Mouse (Mus musculus) left cerebral cortex, postnatal 10 days (tissue): ENCODE data around the gene Slc22a22. TPM values are rescaled to one million over a fixed set of nuclear protein-coding genes. Genes with fewer than 3 reads are reported as not detected.
"Not testable (repeated sequence)": the region's sequence is repeated elsewhere in the genome, so short reads cannot be mapped to it uniquely, and the experiment has no call there.

Experiments
- DNase-seq, 2 experiments: peaks; one replicate each; pipeline ENCODE4 v3.0.0; 2021 to 2022; ENCODE audit warnings: low spot score in 2 of 2, mixed read lengths in 1 of 2; ENCODE audit errors: extremely low spot score in 1 of 2
- intact Hi-C: fragments of 180-260 bp; cut with DNase I; formaldehyde crosslinking; loops from one replicate; pipeline ENCODE4 v1.15.1; 2025
- total RNA-seq, 2 experiments: library from RNA; stranded (reverse); gene quantifications; 2 replicates each; pipeline ENCODE4 v1.2.3; 2021

Slc22a22 gene
- total RNA-seq, 2 experiments from 2014 or later = not detected

DNA sequence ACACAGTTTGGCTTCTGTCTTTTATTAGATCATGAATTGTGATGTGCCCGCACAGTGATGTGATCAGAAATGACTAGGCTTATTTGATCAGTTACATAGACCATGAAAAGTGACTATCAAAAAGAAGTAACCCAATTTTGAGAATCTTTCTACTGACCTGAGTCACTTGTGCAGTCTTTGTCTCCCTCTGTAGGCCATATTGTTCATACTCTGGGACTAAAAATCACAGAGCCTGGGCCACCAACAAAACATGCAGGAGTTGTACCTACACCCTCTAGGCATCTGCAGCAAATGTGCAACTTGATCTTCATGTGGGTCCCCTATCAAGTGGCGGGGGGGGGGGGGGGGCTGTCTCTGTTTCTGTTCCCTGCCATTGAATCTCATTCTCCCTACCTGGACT lies 68.9 kb downstream of the Slc22a22 start:
- intact Hi-C loops = loop anchor here (5.0 to 10.0 kb wide), 3 partner anchors 711 to 1344 kb away; no protein-coding TSS in a partner anchor
- DNase-seq = peak in 1 of 2 experiments; percentile 18

DNA sequence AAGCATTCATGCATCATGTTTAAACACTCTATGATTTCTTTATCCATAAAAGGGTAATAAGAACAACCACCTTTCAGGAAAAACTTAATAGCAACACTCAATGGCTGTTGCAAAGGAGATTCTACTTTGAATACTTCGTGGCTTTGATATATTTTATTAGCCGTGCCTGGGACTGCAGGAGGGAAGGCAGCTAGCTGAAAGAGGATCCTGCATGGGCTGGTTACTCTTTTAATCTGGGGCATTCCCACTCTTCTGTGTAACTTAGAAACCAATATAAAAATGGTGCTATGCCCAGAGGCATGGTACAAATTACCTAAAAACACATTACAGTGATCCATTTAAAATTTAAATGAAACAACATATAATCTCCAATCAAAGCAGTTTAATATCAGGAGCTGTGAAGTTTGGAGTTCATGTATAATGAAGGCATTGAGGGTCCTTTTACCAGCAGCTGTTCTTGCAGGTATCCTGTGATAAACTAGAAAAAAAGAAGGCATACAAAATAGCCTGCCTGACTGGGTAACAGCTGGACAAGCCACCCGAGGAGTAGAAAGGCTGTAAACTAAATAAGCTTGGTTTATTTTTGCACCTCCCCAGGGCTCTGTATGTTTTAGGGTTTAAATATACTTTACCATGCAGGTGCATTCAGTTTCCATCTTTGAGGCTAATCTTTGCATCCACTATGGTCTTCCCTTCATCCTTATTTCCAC lies 78.8 kb downstream of the Slc22a22 start:
- intact Hi-C loops = no loop called here
- no peak for DNase-seq

DNA sequence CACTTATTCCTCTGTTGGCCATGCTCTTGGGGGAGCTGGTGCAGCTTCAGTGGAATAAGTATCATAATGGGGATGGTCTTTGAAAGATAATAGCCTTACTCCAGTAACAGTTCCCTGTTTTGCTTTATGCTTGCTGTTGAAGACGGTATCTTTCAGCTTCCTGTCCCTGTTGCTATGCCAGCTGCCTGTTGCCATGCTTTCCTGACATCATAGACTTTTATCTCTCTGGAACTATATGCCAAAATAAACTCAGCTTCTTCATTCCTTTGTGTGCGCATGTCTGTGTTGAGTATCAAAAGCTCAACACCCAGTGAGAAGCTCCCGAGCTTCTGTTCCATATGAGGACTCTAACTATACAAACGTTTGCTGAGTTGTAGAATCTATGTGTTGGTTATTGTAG lies 83.4 kb downstream of the Slc22a22 start:
- intact Hi-C loops = no loop called here
- DNase-seq = peak in 1 of 2 experiments; percentile 13

DNA sequence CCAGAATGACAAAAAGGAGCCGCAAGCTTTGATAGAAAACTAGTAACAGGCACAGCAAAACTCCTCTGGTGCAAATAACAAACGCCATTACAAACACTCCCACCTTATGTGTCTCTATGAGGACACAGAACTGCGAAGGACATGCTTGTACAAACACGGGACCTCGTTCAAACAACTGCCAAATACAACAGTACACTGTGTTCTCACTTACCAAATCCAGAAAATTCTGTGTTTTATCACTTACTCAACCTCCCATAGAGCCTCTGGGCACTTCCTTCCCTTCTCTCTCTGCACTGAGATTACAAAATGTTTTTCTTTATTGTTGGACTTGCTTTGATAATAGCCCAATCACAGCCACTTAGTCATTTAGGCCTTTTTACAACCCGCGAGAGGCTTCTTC lies 97.0 kb downstream of the Slc22a22 start:
- intact Hi-C loops = no loop called here
- DNase-seq = no peak

DNA sequence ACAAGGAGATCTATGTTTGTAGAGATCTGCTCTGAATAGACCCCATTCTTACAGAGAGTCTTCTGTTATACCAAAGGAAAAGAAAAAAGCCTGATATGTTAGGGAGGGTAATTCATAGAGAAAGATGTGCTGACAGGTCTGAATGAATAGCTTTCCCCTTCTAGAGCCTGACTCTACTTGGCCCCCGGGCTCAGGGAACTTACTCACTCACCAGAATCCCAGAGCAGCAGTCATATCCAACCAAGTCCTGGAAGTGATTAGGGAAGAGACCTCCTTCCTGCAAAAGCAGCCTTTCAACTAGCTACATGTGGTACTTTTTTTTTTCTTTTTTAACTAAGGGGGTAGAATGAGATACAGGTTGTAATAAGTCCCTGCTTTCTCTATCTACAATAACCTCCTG lies 111.0 kb downstream of the Slc22a22 start:
- intact Hi-C loops = no loop called here
- no peak for DNase-seq

DNA sequence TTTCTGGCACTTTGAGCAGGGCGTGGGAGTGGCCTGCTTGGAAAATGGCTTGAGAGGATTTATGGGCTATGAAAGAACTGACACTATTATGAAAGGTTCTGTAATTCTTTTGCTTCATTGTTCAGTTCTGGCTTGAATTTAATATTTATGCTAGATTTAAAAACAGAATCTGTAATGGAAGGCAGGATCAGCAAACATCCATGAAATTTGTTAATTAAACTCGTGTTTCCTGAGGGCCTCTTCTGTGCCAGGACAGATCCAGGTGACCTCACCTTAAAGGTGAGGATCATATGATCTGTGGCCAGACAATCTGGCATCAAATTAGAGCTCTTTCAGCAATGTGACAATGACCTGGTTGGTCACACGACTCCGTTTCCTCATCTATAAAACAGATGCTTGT lies 122.1 kb downstream of the Slc22a22 start:
- DNase-seq = no peak
- intact Hi-C loops = no loop called here

DNA sequence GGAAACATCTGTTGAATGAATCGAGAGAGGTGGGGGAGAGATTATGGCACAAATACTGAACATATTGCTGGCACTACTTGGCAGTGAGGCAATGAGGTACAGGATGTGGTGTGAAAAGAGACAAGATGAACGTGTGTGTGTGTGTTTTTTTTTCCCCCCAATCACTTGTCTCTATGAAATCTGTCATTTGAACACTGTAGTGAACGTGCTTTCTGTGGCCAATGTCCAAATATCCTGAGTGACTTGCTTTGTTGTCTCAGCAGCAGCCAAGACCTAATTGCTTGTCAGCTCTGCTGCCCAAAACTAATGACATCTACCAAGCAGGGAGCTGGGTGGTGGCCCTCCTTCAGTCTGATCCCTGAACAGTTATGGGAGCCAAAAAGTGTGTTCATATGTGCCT lies 136.9 kb downstream of the Slc22a22 start:
- no peak for DNase-seq
- intact Hi-C loops = no loop called here

DNA sequence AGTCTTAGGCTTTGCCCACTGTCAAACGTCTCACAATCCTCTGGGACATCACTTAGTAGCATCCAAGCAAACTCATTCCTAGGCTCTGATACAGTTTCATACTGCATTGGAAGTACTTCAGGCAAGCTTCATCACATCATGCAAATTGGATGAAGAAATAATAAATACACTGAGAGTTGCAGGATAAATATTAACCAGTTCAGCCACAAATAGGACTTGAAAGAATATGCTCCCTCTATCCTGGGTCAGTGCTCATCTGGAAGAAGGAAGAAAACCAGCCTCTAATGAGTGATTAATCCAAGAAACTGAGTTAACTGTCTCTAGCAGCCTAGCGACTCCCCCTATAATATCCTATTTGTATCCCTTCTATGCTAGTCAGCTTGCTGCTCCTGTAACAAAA lies 146.1 kb downstream of the Slc22a22 start:
- DNase-seq = no peak
- intact Hi-C loops = no loop called here

DNA sequence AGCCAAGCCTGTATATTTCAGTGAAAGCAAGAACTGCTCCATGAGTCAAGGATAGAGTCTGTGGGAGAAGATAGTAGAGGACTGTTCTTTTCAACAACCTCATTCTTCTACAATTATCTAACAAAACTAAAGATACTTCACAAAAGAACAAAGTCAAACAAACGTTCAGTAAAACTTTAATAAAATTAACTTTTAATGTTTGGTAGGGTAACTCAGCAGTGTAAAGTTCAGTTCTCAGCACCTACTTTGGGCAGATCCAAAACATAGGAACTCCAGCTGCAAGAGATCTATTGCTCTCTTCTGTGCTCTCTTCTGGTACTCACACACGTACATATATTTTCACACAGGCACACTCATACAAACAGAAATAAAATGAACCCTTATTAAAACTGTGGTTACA lies 159.4 kb downstream of the Slc22a22 start:
- intact Hi-C loops = no loop called here
- no peak for DNase-seq

DNA sequence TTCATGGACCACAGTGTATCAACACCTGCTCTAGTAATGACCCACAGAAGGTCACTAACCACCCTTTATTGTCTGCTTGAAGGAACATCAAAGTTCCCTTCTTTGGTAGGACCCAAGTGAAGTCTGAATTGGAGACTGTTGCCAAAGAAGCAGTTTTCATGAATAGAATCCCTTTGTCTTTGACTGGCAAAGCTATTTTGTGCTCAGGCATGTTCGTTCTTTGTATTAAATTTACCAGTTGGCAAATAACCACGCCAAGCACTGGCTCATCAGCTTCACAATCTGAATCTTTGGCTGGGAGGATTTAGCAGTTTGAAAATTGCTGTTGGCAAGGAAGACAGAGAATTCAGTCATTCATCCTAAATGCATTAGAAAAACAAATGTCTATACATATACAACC lies 160.9 kb downstream of the Slc22a22 start:
- no peak for DNase-seq
- intact Hi-C loops = no loop called here

DNA sequence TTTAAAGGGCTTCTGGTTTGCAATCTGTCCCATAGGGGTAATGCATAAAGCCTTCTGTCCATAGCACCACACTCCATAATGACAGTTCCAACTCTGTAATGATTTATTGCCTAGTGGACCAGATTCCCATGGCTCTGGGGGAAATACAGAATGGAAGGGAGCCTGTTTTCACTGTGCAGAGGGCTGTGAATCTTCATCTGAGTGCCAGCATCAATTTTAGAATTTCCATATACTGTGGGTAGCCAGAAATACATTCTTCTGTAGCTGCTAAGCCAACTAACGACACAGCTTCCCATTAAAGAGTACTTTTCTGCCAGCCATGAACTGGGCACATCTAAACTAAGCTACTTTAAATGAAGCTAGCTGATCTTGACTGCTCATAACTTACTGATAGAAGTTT lies 174.7 kb downstream of the Slc22a22 start:
- intact Hi-C loops = no loop called here
- peak in 1 of 2 experiments; percentile 11 for DNase-seq

DNA sequence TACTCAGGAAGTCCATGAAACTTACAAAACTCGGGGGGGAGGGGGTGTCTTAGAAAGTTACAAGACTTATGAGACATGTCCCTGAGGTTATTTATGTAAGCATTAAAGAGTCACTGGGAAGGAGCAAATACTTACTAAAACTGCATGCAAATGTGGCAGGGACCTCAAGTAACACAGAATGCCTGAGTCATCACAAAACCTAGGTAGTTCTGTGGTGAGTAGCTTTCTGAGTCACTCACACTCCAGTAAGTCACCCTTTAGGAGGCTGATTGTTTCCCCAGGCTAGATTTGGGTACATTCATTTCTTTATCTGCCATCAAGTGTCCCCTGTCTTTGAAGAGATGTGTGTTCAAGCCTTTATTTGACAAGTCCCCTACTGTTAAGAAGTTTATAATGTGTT lies 198.9 kb downstream of the Slc22a22 start:
- intact Hi-C loops = no loop called here
- DNase-seq = no peak

DNA sequence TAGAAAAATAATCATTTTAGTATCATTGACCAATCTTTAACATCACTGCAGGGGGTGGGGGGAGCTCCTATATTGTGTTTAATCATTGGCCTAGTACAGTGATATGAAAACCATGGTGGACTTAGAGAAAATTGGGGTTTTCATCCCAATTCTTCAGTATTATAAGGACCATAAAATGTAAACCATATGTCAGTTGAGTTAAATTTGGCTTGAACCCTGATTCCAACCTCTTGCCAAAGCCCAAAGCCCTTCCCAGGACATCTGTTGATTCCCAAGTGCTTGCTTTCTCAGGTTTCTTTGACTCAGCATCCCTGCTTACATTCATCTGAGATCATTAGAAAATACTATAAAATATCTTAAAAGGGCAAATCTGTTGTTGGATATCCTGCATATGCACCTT lies 201.0 kb downstream of the Slc22a22 start:
- intact Hi-C loops = no loop called here

DNA sequence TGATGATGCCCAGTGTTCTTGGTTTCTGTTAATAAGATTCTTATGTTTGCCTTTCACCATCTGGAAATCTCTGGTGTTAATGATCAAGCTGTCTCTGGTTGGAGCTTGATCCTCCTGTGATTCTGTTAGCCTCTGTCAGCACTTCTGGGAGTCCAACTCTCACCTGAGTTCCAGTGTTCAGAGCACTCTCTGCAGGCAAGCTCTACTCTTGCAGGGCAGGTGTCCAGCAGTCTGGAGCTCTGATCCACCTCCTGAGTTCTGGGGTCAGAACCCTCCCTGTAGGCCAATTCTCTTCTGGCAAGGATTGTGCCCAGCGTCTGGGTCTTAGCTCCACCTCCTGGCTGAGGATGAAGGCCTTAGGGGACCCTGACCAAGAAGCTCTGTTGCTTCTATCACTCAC lies 237.4 kb downstream of the Slc22a22 start:
- intact Hi-C loops, DNase-seq: not testable (repeated sequence)

More for the DNA sequence above, 201.0 kb downstream of the Slc22a22 start:
- no peak for DNase-seq

DNA sequence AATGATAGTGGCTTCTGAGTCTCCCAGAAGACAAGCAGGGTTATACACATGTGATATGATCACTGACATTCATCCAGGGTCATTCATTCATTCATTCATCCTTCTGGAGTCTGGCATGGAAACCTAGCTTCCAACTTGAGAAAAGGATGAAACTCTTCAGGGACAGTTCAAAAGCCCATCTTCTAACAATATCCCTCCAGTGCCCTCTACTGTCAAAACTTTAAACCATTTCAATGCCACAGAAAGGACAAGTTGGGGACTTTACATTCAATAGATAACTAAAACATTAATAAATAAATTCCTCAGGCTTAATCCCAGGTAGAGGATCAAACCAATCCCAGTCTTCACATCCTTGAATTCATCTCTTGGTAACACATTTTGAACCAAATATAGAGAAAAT lies 247.0 kb downstream of the Slc22a22 start:
- DNase-seq = no peak
- intact Hi-C loops = no loop called here

DNA sequence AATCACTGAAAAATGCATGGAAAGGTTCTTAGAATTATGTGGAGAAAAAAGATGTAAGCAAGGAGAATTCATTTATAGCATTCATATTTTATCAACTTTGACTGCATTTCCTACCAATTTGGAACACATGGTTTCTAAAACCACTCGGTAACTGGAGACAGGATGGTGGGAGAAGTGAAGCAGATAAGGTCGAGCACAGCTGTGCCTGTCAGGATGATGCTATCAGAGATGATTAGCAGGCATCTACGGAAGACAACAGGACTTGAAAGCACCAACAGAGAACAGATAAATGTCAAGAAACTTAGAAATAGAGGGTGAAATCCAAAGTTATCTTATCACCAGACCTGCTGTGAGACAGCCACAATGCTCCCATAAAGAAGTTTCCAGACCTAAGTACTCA lies 272.1 kb downstream of the Slc22a22 start:
- intact Hi-C loops = no loop called here
- DNase-seq = no peak

DNA sequence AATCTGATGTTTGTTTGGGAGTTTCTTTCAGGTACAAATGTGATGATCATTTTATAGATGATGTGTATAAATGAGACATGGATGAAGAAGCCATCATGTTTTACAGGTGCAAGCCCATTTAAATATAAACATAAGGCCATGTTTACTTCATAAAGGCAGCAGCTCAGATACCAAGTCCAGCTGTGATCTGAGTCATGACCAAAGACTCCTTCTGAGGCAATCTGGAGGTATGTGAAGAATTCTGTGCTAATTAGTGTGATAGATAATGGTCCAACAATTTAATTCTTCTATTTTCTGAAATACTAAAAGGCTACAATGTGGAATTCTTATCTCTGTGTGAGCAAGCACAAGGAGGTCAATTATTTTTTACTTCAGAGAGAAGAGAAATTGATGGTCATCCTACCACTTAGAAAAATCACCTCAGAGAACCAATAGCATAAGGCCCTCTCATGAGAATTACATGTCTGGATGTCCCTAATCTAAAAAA lies 272.9 kb downstream of the Slc22a22 start:
- no peak for DNase-seq
- intact Hi-C loops = no loop called here
